Mouse (Mus musculus) lung, embryonic 14.5 days (tissue): ENCODE data around the gene Rsbn1. TPM values are rescaled to one million over a fixed set of nuclear protein-coding genes. Genes with fewer than 3 reads are reported as not detected.

Source experiments
- ATAC-seq: fragments of 200-750 bp; cut with Nextera tagmentation; 2 replicates; pipeline ENCODE4 v1.8.0; 2017; ENCODE audit warnings: mild to moderate bottlenecking, moderate TSS enrichment, moderate library complexity; ENCODE audit not compliant: insufficient read depth
- DNase-seq: peaks from one replicate; pipeline ENCODE4 v3.0.0-alpha.2; 2015
- H3K27ac ChIP-seq: fragments of 300-500 bp; sonication (generic); 2 replicates; pipeline ENCODE4 v1.5.1; 2014; ENCODE audit warnings: low read depth, mild to moderate bottlenecking, moderate library complexity
- H3K27me3 ChIP-seq: fragments of 300-500 bp; sonication (generic); 2 replicates; pipeline ENCODE4 v1.6.1; 2014; ENCODE audit warnings: low read length, control low read depth; ENCODE audit not compliant: insufficient read depth
- H3K36me3 ChIP-seq: fragments of 300-500 bp; sonication (generic); 2 replicates; pipeline ENCODE4 v1.6.1; 2014; ENCODE audit warnings: control low read depth; ENCODE audit not compliant: insufficient read depth
- H3K4me1 ChIP-seq: fragments of 300-500 bp; sonication (generic); 2 replicates; pipeline ENCODE4 v1.6.1; 2014; ENCODE audit warnings: antibody characterized with exemption, control low read depth; ENCODE audit not compliant: insufficient read depth
- H3K4me2 ChIP-seq: fragments of 300-500 bp; sonication (generic); 2 replicates; pipeline ENCODE4 v1.6.1; 2014; ENCODE audit warnings: mild to moderate bottlenecking
- H3K4me3 ChIP-seq: fragments of 300-500 bp; sonication (generic); 2 replicates; pipeline ENCODE4 v1.5.1; 2014; ENCODE audit warnings: low read depth, low read length
- H3K9ac ChIP-seq: fragments of 300-500 bp; sonication (generic); 2 replicates; pipeline ENCODE4 v1.6.1; 2014
- H3K9me3 ChIP-seq: fragments of 300-500 bp; sonication (generic); 2 replicates; pipeline ENCODE4 v1.6.1; 2016; ENCODE audit warnings: low read depth, low read length, control low read depth
- CTCF ChIP-seq: IDR thresholded peaks from 2 replicates; pipeline ENCODE4 v1.5.1; 2016; ENCODE audit warnings: antibody characterized with exemption, low read depth
- WGBS: fragments of 180-500 bp; shearing (Covaris S2); extraction: QIAGEN DNeasy Blood & Tissue Kit; methylation state at CpG from one replicate; pipeline ENCODE4 v1.1.7; 2014; 5-methylcytosine and 5-hydroxymethylcytosine counted together
- polyA plus RNA-seq: library from polyadenylated mRNA; unstranded; fragments of >200 nt; fragmentation: Nextera tagmentation; extraction: Ambion mirVana; gene quantifications from 2 replicates; pipeline ENCODE4 v1.2.1, GENCODE M21; 2014

Rsbn1 gene
- polyA plus RNA-seq, 1 experiment from 2014 or later: 12.9 TPM

DNA sequence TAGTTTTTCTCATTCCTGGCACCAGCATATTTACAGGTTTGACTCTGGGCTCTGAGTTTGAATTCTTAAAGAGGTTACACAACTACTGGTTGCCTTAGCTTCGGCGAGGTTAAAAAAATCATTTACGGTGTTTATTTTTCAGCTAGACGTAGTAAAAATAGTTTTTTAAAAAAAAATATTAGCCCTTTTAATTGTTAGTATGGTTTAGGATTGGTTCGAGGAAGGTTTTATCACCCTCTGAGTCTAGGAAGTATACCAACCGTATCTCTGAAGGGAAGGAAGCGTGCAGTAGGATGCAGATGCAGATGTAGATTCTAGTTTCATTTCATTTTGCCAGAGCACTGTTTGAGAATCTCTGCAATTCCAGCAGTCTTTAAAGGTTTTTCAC, 1.6 kb downstream of the Rsbn1 start:
- no peak for TF ChIP-seq CTCF
- Histone ChIP-seq H3K4me2 (peak overlapping the region; percentile 69), H3K9me3 (no peaks in the 10 kb centered on the region), H3K27ac (peak overlapping the region; percentile 88; the same call in 1 of the 2 replicates), H3K4me3 (peak overlapping the region; percentile 96), H3K9ac (peak overlapping the region; percentile 93), H3K27me3 (no peaks in the 10 kb centered on the region), H3K36me3 (0 out of 2 replicates have a peak, but pooled peaks cover 4% of the 10 kb centered on the region), H3K4me1 (peaks cover 5% of the 10 kb centered on the region; the same call in 1 of the 2 replicates)
- WGBS: 3% methylated on average over 7 of the region's 7 CpGs
- ATAC-seq (no peak), DNase-seq (peak; percentile 13)

DNA sequence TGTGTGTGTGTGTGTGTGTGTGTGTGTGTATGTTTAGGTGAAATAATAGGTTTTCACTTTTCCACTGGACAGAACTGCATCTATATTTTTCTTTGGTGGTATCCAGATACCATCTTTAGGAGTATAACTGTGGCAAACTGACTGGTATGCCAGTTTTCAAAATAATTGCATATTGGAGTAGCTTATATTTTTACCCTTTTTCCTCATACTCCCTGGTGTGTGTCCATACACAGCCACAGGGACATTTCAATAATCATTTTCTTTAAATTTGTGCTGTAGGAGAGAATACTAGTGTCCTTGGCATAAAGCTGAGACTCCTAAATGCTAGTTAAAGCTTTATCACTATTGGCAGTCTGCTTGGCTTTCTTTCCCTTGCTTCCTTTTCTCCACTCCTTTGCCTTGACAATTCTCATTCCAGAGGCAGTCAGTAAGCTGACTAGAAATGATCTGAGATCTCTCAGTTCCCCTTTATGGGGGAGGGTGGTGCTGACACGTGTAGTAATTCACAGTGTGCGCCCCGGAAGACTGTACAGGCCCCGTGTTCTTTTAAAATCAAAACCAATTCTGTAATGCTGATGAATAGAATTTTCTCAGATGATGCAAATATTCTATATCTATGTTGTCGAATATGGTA, 2.4 kb downstream of the Rsbn1 start:
- no peak overlapping the region for H3K27ac ChIP-seq
- 36% methylated on average over 5 of the region's 5 CpGs for WGBS

DNA sequence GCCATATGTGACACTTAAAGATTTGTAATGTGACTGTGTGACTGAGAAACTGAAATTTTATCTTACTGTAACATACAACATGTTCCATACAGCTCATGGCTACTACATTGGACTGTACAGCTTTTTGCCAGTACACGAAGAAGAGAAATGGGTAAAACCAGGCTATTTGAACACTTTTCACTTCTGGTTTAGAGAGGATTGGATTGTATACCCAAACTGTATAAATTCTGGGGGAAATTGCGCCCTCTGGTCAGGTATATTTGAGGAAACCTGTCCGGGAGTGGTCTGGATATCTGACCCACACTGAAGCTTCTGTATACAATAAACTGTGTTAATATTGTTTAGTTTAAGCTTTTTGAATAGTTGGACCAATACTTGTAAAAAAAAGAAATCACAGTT, 2.9 kb downstream of the Rsbn1 start:
- WGBS: 43% methylated on average over 3 of the region's 3 CpGs
- DNase-seq: no peak
- no peaks in the 10 kb centered on the region for H3K9me3 ChIP-seq
- 0 out of 2 replicates have a peak, but pooled peaks cover 4% of the 10 kb centered on the region for H3K36me3 ChIP-seq
- TF ChIP-seq CTCF: no peak
- no peak for ATAC-seq
- peaks cover 5% of the 10 kb centered on the region; the same call in 1 of the 2 replicates for H3K4me1 ChIP-seq
- peak overlapping the region; percentile 96 for H3K4me3 ChIP-seq
- H3K27ac ChIP-seq: no peak overlapping the region
- peak overlapping the region; percentile 69 for H3K4me2 ChIP-seq
- H3K9ac ChIP-seq: peak overlapping the region; percentile 31; the same call in 1 of the 2 replicates
- no peaks in the 10 kb centered on the region for H3K27me3 ChIP-seq

More for the DNA sequence above, 2.4 kb downstream of the Rsbn1 start:
- Histone ChIP-seq H3K9me3 (no peaks in the 10 kb centered on the region), H3K9ac (peak overlapping the region; percentile 0; the same call in 1 of the 2 replicates), H3K4me3 (peak overlapping the region; percentile 96), H3K4me2 (peak overlapping the region; percentile 69), H3K4me1 (peaks cover 5% of the 10 kb centered on the region; the same call in 1 of the 2 replicates), H3K36me3 (0 out of 2 replicates have a peak, but pooled peaks cover 4% of the 10 kb centered on the region), H3K27me3 (no peaks in the 10 kb centered on the region)
- no peak for TF ChIP-seq CTCF
- ATAC-seq: no peak
- DNase-seq: peak; percentile 17

GRCm38 (mm10) chr3:103920094-103920493, 6.2 kb downstream of the Rsbn1 start:
- no peak for ATAC-seq
- Histone ChIP-seq H3K4me2 (no peak overlapping the region), H3K9ac (no peak overlapping the region), H3K9me3 (no peaks in the 10 kb centered on the region), H3K4me1 (peaks cover 10% of the 10 kb centered on the region; the same call in 1 of the 2 replicates), H3K36me3 (0 out of 2 replicates have a peak, but pooled peaks cover 4% of the 10 kb centered on the region), H3K27ac (no peak overlapping the region), H3K4me3 (no peak overlapping the region), H3K27me3 (no peaks in the 10 kb centered on the region)
- WGBS: 92% methylated on average over 1 of the region's 1 CpGs
- no peak for TF ChIP-seq CTCF
- DNase-seq: no peak

DNA sequence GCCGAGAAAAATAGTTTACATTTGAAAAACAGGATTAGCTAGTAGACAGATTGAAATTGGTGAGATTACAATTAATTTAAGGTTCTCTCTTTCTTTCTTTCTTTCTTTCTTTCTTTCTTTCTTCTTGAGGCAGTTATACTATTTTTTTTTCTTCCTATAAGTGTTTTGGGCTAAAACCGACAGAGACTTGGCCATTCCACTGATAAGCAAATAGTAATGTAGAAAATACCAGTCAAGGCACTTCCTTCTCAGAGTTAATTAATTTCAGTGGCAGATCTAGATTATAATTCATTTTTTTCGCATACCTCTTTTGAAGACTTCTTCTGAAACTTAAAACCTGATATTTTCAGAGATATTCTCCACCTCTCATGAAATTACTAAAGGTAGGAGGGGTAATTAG, 11.4 kb downstream of the Rsbn1 start:
- no peak overlapping the region for H3K27ac ChIP-seq
- DNase-seq (no peak), ATAC-seq (no peak)
- peaks cover 5% of the 10 kb centered on the region; the same call in 1 of the 2 replicates for H3K36me3 ChIP-seq
- WGBS: 32% methylated on average over 3 of the region's 3 CpGs
- H3K27me3 ChIP-seq: no peaks in the 10 kb centered on the region
- no peak overlapping the region for H3K4me2 ChIP-seq
- no peak for TF ChIP-seq CTCF
- no peak overlapping the region for H3K9ac ChIP-seq
- 0 out of 2 replicates have a peak, but pooled peaks cover 4% of the 10 kb centered on the region for H3K4me1 ChIP-seq
- H3K9me3 ChIP-seq: no peaks in the 10 kb centered on the region
- H3K4me3 ChIP-seq: no peak overlapping the region

GRCm38 (mm10) chr3:103927511-103927910, 13.6 kb downstream of the Rsbn1 start:
- no peak for DNase-seq
- ATAC-seq: no peak
- H3K9me3 ChIP-seq: no peaks in the 10 kb centered on the region
- H3K36me3 ChIP-seq: peaks cover 10% of the 10 kb centered on the region; the same call in 1 of the 2 replicates
- 0 out of 2 replicates have a peak, but pooled peaks cover 4% of the 10 kb centered on the region for H3K4me1 ChIP-seq
- H3K9ac ChIP-seq: no peak overlapping the region
- TF ChIP-seq CTCF: no peak
- H3K4me2 ChIP-seq: no peak overlapping the region
- no peak overlapping the region for H3K4me3 ChIP-seq
- no peak overlapping the region for H3K27ac ChIP-seq
- no peaks in the 10 kb centered on the region for H3K27me3 ChIP-seq
- 65% methylated on average over 6 of the region's 6 CpGs for WGBS

DNA sequence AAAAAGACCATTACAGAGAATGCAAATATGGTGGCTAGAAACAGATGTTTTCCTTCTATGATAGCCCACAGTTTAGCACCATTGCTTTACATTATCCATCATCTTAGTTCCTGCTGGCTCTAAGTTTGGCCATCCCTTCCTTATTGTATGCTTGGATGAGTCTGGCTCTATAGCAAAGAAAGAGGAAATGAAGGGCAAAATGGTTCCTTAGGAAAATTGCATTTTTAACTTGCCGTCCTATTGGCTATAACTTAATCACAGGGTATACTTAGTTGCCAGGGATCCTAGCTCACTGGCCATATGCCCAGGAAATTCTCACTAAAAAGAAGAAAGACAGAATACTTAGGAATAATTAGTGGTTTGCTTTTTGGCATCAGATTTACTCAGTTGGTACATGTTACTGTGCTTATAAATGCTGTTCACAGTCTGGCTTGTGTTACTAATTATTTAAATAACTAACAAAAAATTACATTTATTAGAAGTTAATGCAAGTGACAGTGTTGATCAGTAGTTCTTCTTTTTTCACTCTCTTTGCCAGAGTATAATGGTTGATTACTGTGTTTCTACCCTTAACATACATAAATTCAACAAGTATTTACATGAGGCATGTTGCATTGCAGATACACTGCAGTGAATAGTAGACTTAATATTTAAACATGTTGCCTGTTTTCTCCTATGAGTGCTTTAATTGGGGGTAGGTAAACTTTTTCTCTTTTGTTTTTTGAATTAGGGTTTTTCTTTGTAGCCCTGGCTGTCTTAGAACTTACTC, 31.1 kb downstream of the Rsbn1 start:
- H3K4me1 ChIP-seq: no peaks in the 10 kb centered on the region
- no peak for TF ChIP-seq CTCF
- H3K27ac ChIP-seq: no peak overlapping the region
- no peaks in the 10 kb centered on the region for H3K9me3 ChIP-seq
- H3K27me3 ChIP-seq: no peaks in the 10 kb centered on the region
- H3K4me3 ChIP-seq: no peak overlapping the region
- no peak overlapping the region for H3K4me2 ChIP-seq
- ATAC-seq (peak; percentile 80), DNase-seq (peak; percentile 73)
- no peak overlapping the region for H3K9ac ChIP-seq
- H3K36me3 ChIP-seq: no peaks in the 10 kb centered on the region
- WGBS: 49% methylated on average over 1 of the region's 1 CpGs
